Mouse (Mus musculus) lung, embryonic 15.5 days (tissue): ENCODE results near the gene Copg1. TPM values are rescaled to one million over a fixed set of nuclear protein-coding genes. Genes with fewer than 3 reads are reported as not detected.
A peak's percentile ranks its signal among the peaks of the same experiment; 100 is the strongest.
"Not testable (repeated sequence)": the region's sequence is repeated elsewhere in the genome, so short reads cannot be mapped to it uniquely, and the experiment has no call there.

Experiments
- ATAC-seq: fragments of 200-750 bp; cut with Nextera tagmentation; 2 replicates; pipeline ENCODE4 v1.8.0; 2017; ENCODE audit warnings: moderate number of reproducible peaks, borderline replicate concordance; ENCODE audit not compliant: low FRiP score, low TSS enrichment; ENCODE audit errors: extremely low read depth
- H3K27ac ChIP-seq: fragments of 300-500 bp; sonication (generic); 2 replicates; pipeline ENCODE4 v1.5.1; 2015; ENCODE audit warnings: moderate library complexity, mild to moderate bottlenecking, inconsistent platforms
- H3K27me3 ChIP-seq: fragments of 300-500 bp; sonication (generic); 2 replicates; pipeline ENCODE4 v1.6.1; 2015; ENCODE audit warnings: inconsistent platforms
- H3K36me3 ChIP-seq: fragments of 300-500 bp; sonication (generic); 2 replicates; pipeline ENCODE4 v1.6.1; 2015; ENCODE audit warnings: inconsistent platforms
- H3K4me1 ChIP-seq: fragments of 300-500 bp; sonication (generic); 2 replicates; pipeline ENCODE4 v1.6.1; 2015; ENCODE audit warnings: inconsistent platforms
- H3K4me2 ChIP-seq: fragments of 300-500 bp; sonication (generic); 2 replicates; pipeline ENCODE4 v1.6.1; 2015; ENCODE audit warnings: inconsistent platforms, mild to moderate bottlenecking, moderate library complexity
- H3K4me3 ChIP-seq: fragments of 300-500 bp; sonication (generic); 2 replicates; pipeline ENCODE4 v1.5.1; 2015; ENCODE audit warnings: mild to moderate bottlenecking, inconsistent platforms
- H3K9ac ChIP-seq: fragments of 300-500 bp; sonication (generic); 2 replicates; pipeline ENCODE4 v1.6.1; 2015; ENCODE audit warnings: inconsistent platforms
- H3K9me3 ChIP-seq: fragments of 300-500 bp; sonication (generic); 2 replicates; pipeline ENCODE4 v1.6.1; 2016; ENCODE audit warnings: inconsistent platforms
- WGBS: fragments of 180-500 bp; shearing (Covaris S2); methylation state at CpG from one replicate; pipeline ENCODE4 v1.1.7; 2015; 5-methylcytosine and 5-hydroxymethylcytosine counted together
- polyA plus RNA-seq: library from polyadenylated mRNA; unstranded; fragments of >200 nt; fragmentation: Nextera tagmentation; extraction: Ambion mirVana; gene quantifications from 2 replicates; pipeline ENCODE4 v1.2.1, GENCODE M21; 2015

Gene Copg1
- polyA plus RNA-seq, 1 experiment from 2014 or later: 171 TPM

DNA sequence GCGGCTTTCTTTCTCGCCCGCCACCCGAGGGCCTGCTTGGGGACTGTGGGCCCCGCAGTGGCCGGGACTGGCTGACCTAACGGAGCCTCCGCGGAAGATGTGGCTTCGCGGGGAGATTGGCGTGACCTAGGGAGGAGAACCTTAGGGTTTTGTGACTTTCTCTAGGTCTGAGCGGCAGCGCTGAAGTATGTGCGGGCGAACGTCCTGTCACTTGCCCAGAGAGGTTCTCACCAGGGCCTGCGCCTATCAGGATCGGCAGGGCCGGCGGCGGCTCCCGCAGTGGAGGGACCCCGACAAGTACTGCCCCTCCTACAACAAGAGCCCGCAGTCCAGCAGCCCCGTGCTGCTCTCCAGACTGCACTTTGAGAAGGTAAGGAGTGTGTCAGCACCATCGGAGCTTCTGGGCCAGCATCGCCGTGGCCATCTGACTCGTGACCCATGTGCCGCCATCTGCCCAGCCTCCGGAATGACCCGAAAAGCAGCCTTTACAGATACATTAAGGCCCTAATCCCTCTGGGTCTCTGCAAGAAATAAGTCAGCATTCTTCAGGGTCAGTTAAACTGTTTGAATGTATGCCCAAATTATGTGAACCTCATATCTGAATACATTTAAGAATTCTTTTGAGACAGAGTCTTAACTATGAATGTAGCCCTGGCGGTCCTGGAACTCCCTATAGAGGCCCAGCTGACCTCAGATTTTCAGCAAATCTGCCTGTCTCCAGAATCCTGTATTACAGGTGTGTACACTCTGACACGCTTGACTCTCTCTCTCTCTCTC is 26.9 kb downstream of the Copg1 start:
- peaks cover 70% of the 10 kb centered on the region for H3K36me3 ChIP-seq

DNA sequence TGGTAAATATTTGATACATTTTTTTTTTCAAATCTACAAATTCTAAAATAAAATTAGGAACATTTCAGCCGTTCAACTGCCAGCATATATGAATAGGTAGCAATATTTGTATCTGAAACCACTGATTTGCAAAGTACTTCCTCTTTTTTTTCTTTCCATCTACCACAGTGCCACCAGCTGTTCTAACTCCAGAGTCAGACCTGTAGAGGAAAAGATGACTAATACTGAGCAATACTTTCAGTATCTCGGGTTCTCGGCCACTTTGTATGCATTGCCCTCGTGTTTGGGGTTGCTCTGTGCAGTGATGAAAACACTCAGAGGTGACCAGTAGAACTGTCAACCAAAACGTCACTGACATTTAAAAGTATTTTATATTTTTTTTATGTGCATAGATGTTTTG is 28.3 kb downstream of the Copg1 start:
- Histone ChIP-seq H3K36me3 (peaks cover 68% of the 10 kb centered on the region), H3K27me3 (no peaks in the 10 kb centered on the region), H3K9me3 (no peaks in the 10 kb centered on the region), H3K4me2 (no peak overlapping the region), H3K4me1 (peaks cover 12% of the 10 kb centered on the region), H3K27ac (no peak overlapping the region), H3K4me3 (no peak overlapping the region), H3K9ac (no peak overlapping the region)
- ATAC-seq: no peak
- 68% methylated on average over 5 of the region's 5 CpGs for WGBS

More for the DNA sequence above, 26.9 kb downstream of the Copg1 start:
- ATAC-seq: peak; percentile 57
- no peaks in the 10 kb centered on the region for H3K9me3 ChIP-seq
- H3K4me1 ChIP-seq: peaks cover 12% of the 10 kb centered on the region
- H3K9ac ChIP-seq: peak overlapping the region; percentile 91
- no peaks in the 10 kb centered on the region for H3K27me3 ChIP-seq
- peak overlapping the region; percentile 89 for H3K4me3 ChIP-seq
- H3K4me2 ChIP-seq: peak overlapping the region; percentile 85
- WGBS: 3% methylated on average over 35 of the region's 35 CpGs
- peak overlapping the region; percentile 92 for H3K27ac ChIP-seq

DNA sequence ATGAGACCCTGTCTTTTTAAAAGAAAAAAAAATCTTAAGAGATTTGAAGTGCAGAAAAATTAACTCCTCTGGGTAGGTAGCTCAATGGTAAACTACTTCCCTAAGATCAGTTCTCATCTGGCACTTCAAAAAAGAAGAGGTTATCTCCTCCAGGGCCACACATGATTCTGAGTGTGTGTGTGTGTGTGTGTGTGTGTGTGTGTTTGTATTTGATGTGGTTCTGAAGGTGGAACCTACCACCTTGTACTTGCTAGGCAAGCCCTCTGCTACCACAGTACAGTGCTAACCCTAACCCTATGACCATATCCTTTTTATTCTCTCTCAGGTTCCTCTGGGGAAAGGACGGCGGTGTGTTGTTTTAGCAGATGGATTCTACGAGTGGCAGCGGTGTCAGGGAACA is 33.6 kb downstream of the Copg1 start:
- no peak overlapping the region for H3K4me2 ChIP-seq
- ATAC-seq: no peak
- H3K36me3 ChIP-seq: peaks cover 73% of the 10 kb centered on the region
- no peaks in the 10 kb centered on the region for H3K9me3 ChIP-seq
- H3K4me3 ChIP-seq: no peak overlapping the region
- no peaks in the 10 kb centered on the region for H3K4me1 ChIP-seq
- H3K9ac ChIP-seq: no peak overlapping the region
- H3K27me3 ChIP-seq: no peaks in the 10 kb centered on the region
- H3K27ac ChIP-seq: no peak overlapping the region
- WGBS: 94% methylated on average over 4 of the region's 4 CpGs

DNA sequence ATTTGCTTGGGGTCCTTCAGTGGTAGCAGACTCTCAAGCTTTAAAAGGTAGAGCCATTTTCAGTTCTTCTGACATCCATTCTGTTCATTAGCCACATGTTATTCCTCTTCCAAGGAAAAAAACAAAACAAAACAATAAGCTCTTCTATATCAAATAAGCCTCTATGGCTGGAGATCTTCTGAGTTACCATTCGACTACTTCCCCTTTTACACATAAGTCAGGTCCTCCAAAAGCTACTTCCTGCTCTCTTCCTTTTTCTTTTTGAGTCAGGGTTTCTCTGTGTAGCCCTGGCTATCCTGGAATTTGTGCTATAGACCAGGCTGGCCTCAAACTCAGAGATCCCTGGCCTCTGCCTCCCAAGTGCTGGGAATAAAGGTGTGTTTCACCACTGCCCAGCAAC is 36.0 kb downstream of the Copg1 start:
- H3K27me3 ChIP-seq: no peaks in the 10 kb centered on the region
- H3K36me3 ChIP-seq: peaks cover 61% of the 10 kb centered on the region
- ATAC-seq: no peak
- no peak overlapping the region for H3K9ac ChIP-seq
- H3K4me1 ChIP-seq: no peaks in the 10 kb centered on the region
- H3K9me3 ChIP-seq: no peaks in the 10 kb centered on the region
- 85% methylated on average over 1 of the region's 1 CpGs for WGBS
- no peak overlapping the region for H3K4me3 ChIP-seq
- no peak overlapping the region for H3K27ac ChIP-seq
- H3K4me2 ChIP-seq: no peak overlapping the region

DNA sequence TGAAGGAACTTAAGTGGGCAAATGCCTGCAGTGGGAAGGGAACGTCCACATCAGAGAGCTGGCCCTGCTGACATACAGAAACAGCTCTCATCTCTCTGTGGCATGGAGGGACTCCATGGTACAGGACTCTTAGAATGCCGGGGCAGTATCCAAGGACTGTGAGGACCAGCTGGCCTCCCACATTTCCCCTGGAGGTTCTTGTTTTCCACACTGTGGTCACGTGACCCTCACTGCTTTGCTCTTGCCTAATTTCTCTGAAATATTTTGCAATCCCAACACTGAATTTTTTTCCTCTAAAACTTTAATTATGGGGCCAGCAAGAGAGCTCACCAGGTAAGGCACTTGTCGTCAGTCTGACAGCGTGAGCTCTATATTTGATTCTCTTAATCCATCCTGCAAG is 47.4 kb downstream of the Copg1 start:
- H3K27ac ChIP-seq: no peak overlapping the region
- peaks cover 45% of the 10 kb centered on the region for H3K36me3 ChIP-seq
- no peak overlapping the region for H3K9ac ChIP-seq
- no peaks in the 10 kb centered on the region for H3K27me3 ChIP-seq
- WGBS: 82% methylated on average over 5 of the region's 5 CpGs
- H3K4me2 ChIP-seq: no peak overlapping the region
- ATAC-seq: no peak
- H3K4me3 ChIP-seq: no peak overlapping the region
- H3K9me3 ChIP-seq: no peaks in the 10 kb centered on the region
- H3K4me1 ChIP-seq: 0 out of 2 replicates have a peak, but pooled peaks cover 3% of the 10 kb centered on the region

DNA sequence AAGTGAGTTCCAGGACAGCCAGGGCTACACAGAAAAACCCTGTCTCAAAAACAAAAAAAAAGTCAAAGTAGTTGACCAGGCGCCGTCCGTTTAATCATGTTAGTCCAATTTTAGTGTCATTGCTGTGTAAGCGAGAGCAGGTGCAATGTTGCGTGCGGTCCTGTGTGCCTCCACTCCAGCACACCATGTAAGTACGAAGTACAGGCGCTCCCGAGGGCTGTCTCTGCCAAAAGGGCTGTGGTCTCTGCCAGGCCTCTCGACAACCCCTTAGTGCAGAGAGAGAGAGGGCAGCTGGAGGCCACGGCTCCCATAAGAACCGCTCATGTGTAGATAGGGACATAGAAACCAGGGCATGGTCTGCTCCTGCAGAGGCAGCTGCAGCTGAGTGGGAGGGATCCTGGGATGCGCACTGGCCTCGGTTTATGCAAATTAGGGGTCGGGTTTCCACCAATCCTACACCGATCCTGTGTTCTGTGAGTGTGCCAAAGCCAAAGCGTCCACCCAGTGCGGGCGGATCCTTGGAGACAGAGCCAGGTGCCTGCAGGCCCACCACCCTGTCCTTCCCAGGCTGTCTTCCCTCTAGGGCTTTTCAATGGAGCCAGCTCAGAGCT is 49.7 kb downstream of the Copg1 start:
- Histone ChIP-seq H3K9ac (no peak overlapping the region), H3K4me2 (no peak overlapping the region), H3K4me1 (0 out of 2 replicates have a peak, but pooled peaks cover 3% of the 10 kb centered on the region), H3K27ac (no peak overlapping the region), H3K36me3 (peaks cover 32% of the 10 kb centered on the region), H3K4me3 (no peak overlapping the region), H3K9me3 (no peaks in the 10 kb centered on the region), H3K27me3 (no peaks in the 10 kb centered on the region)
- WGBS: 38% methylated on average over 19 of the region's 19 CpGs
- ATAC-seq: peak; percentile 91

DNA sequence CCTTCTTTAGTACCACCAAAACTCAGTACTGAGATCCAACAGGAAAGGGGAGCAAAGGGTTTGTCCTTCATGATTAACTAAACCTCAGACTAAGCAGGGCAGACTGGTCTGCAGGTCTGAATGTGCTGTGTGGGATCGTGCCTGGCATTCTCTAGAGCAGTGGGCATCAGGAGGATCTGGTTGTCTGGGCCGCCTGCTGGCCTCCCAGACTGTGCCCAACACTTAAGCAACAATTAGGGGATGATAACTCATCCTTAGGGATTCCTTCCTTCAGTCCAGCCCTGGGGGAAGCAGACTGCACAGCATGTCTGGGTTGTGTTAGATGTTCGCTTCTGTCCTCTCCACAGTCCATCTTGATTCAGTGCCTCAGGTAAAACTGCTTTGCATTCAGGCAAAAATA is 51.3 kb downstream of the Copg1 start:
- Histone ChIP-seq H3K27me3 (no peaks in the 10 kb centered on the region), H3K9me3 (no peaks in the 10 kb centered on the region), H3K9ac (no peak overlapping the region), H3K4me3 (no peak overlapping the region), H3K4me2 (no peak overlapping the region), H3K27ac (no peak overlapping the region), H3K36me3 (peaks cover 19% of the 10 kb centered on the region), H3K4me1 (0 out of 2 replicates have a peak, but pooled peaks cover 3% of the 10 kb centered on the region)
- ATAC-seq: no peak
- WGBS: 86% methylated on average over 3 of the region's 3 CpGs

DNA sequence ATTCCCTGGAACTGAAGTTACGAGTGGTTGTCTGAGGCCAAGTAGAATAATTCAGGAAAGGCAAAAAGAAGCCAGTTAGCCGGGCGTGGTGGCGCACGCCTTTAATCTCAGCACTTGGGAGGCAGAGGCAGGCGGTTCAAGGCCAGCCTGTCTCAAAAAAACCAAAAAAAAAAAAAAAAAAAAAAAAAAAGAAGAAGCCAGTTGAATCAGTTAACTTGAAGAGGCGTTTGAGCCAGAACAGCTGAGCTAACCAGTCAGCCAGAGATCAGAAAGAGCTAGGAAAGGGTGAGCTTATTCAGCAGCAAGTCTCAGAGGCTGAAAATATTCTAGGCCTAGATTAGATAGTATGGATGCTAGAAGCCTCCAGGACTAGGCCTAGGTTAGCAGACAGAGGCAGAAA is 54.6 kb downstream of the Copg1 start:
- ATAC-seq: no peak
- no peaks in the 10 kb centered on the region for H3K9me3 ChIP-seq
- WGBS: 76% methylated on average over 7 of the region's 7 CpGs
- H3K4me2 ChIP-seq: no peak overlapping the region
- no peak overlapping the region for H3K27ac ChIP-seq
- no peaks in the 10 kb centered on the region for H3K36me3 ChIP-seq
- no peak overlapping the region for H3K4me3 ChIP-seq
- H3K27me3 ChIP-seq: no peaks in the 10 kb centered on the region
- no peak overlapping the region for H3K9ac ChIP-seq
- 0 out of 2 replicates have a peak, but pooled peaks cover 2% of the 10 kb centered on the region for H3K4me1 ChIP-seq

DNA sequence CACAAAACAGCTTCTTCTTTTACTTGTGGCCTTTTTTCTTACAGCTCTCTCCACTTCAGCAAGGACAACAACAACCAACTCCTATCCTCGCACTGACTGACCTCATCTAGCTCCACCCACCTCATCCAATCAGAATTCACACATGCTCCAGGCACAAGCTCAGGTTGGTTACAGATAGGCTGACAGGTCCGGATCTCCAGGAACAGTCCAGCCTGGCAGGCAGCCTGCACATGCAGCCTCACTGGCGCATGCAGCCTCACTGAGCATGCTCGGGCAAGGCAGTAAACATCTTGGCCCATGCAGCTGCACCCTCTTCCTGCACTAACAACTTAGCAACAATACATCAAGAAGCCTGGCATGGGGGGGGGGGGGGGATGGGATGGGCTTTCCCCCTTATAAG is 74.8 kb downstream of the Copg1 start:
- not testable (repeated sequence) for H3K4me2 ChIP-seq, H3K9me3 ChIP-seq, H3K27me3 ChIP-seq, H3K9ac ChIP-seq, ATAC-seq, H3K4me1 ChIP-seq, H3K27ac ChIP-seq, H3K36me3 ChIP-seq, H3K4me3 ChIP-seq
- 54% methylated on average over 4 of the region's 4 CpGs for WGBS

Other genes with a start within 250 kb of the Copg1 start
- gene Aplf, start 215.6 kb upstream of the Copg1 start, polyA plus RNA-seq: 13.8 and 14.6 TPM in 2 replicates
- 5.4 and 6.0 TPM in 2 replicates for gene Efcc1, start 156.9 kb upstream of the Copg1 start, polyA plus RNA-seq
- gene Gp9, start 109.7 kb upstream of the Copg1 start, polyA plus RNA-seq: 3.9 and 4.7 TPM in 2 replicates
- gene Rab43, start 75.7 kb upstream of the Copg1 start, polyA plus RNA-seq: 12.6 and 12.9 TPM in 2 replicates
- 2.1 and 2.6 TPM in 2 replicates for gene Gm45140, start 52.0 kb upstream of the Copg1 start, polyA plus RNA-seq
- gene Isy1, start 49.0 kb upstream of the Copg1 start, polyA plus RNA-seq: 45.9 and 49.7 TPM in 2 replicates
- 1,108 and 1,113 TPM in 2 replicates for gene Cnbp, start 36.7 kb upstream of the Copg1 start, polyA plus RNA-seq
- 55.2 and 57.7 TPM in 2 replicates for gene Hmces, start 26.1 kb downstream of the Copg1 start, polyA plus RNA-seq
- gene H1fx, start 93.8 kb downstream of the Copg1 start, polyA plus RNA-seq: 44.4 and 46.6 TPM in 2 replicates
- 197 and 206 TPM in 2 replicates for gene Rab7, start 157.5 kb downstream of the Copg1 start, polyA plus RNA-seq
- gene Rpn1, start 196.7 kb downstream of the Copg1 start, polyA plus RNA-seq: 436 and 444 TPM in 2 replicates